Mouse (Mus musculus): Measurements from ENCODE around the gene Ptgfrn. TPM values are rescaled to one million over a fixed set of nuclear protein-coding genes. Genes with fewer than 3 reads are reported as not detected.

Gene Ptgfrn
- polyA plus RNA-seq, 1 experiment from 2014 or later = 160 TPM

DNA sequence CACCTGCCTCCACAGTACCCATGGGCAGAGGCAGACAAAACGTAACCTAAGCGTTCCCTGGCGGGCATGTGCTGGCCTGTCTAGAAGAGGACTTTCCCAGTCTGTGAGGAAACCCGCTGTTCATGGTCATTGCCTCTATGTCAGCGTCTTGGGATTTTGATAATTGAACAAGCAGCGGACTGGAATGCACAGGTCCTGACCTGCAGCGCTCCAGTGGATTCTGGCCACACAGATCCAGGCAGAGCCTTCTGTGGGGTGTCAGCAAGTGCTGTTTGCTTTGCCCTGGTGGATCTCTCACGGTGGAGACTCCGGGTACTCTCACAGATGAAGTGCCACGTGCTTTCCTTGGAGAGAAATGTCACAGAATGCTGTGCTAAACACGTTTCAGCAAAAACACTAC is 26.4 kb upstream of the Ptgfrn start:
- ChIA-PET CTCF (no interaction called here), POLR2A (interaction anchor here (1.2 kb wide), 1 partner anchor 25 kb away, joined by 3 read pairs; no protein-coding TSS in a partner anchor)
- TF ChIP-seq CTCF (IDR thresholded peaks at IDR 0.05) = no peak
- peak; percentile 96 for ATAC-seq
- H3K27me3 ChIP-seq = no peaks in the 10 kb centered on the region
- in situ Hi-C loops (cut with MboI; ENCODE audit: low pct_unique_long_range_greater_than_20kb) = no loop called here
- peak; percentile 98 for DNase-seq (ENCODE audit: low read depth, low spot score)

DNA sequence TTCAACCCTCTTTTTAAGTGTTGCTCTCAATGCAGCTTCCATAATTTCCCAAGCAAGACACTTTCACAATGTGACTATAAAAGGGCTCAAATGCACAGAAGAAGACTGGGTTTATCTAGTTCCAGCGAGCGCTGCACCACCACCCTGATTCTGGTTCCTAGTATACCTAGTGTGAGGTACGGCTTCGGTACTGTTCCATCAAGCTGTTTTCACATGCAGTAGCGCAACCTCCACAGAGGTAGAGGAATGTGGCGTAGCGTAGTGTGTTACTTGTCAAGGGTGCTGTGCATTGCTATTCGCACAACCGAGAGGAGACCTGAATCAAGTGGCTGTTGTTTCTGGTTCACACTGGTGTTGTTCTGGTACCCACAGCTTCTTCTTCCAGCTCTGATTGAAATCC is 24.8 kb upstream of the Ptgfrn start:
- CTCF ChIA-PET = interaction anchor here (0.8 kb wide), 1 partner anchor 367 kb away, joined by 3 read pairs; no protein-coding TSS in a partner anchor
- in situ Hi-C loops (cut with MboI; ENCODE audit: low pct_unique_long_range_greater_than_20kb) = no loop called here
- ATAC-seq = no peak
- no peaks in the 10 kb centered on the region for H3K27me3 ChIP-seq
- no peak for DNase-seq (ENCODE audit: low read depth, low spot score)
- TF ChIP-seq CTCF (IDR thresholded peaks at IDR 0.05) = no peak
- POLR2A ChIA-PET = no interaction called here

DNA sequence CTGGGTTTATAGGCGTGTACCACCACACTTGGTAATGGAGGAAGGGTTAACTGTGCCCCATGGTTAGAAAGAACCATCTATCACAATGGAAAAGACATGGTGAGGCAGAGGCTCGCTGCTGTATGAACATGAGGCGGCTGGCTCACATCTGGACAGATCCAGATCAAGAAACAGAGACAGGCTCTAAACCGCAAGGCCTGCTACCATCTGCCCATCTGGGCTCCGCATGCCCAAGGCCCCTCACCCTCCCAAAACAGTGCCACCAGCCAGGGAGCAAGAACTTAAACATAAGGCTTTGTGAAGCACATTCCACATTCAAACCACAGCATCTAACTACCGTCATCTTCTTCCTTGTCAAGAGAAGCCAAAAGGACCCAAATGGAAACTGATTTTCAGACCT is 22.9 kb upstream of the Ptgfrn start:
- TF ChIP-seq CTCF (IDR thresholded peaks at IDR 0.05) = no peak
- no peak for ATAC-seq
- H3K27me3 ChIP-seq = no peaks in the 10 kb centered on the region
- no peak for DNase-seq (ENCODE audit: low read depth, low spot score)
- POLR2A ChIA-PET = no interaction called here
- CTCF ChIA-PET = no interaction called here
- in situ Hi-C loops (cut with MboI; ENCODE audit: low pct_unique_long_range_greater_than_20kb) = no loop called here

DNA sequence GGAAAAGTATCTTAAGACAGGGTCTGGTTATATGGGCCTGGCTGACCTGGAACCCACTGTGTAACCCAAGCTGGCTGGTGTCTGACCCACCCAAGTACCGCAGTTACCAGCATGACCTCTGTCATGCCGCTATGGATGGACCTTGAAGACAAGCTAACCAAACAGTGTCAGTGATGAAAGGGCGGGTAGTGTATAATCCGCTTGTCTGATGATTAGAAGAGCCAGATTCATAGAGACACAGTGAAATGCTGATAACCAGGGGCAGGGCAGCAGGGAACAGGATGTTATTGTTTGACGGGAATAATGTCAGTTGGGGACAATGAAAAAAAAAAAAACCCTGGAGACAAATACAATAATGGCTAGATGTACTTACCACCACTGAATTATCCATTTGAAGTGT is 21.7 kb upstream of the Ptgfrn start:
- ChIA-PET CTCF (interaction anchor here (0.6 kb wide), 1 partner anchor 191 kb away, joined by 3 read pairs; no protein-coding TSS in a partner anchor), POLR2A (no interaction called here)
- ATAC-seq (no peak), DNase-seq (ENCODE audit: low read depth, low spot score) (no peak)
- no peak for TF ChIP-seq CTCF (IDR thresholded peaks at IDR 0.05)
- no peaks in the 10 kb centered on the region for H3K27me3 ChIP-seq
- in situ Hi-C loops (cut with MboI; ENCODE audit: low pct_unique_long_range_greater_than_20kb) = no loop called here

DNA sequence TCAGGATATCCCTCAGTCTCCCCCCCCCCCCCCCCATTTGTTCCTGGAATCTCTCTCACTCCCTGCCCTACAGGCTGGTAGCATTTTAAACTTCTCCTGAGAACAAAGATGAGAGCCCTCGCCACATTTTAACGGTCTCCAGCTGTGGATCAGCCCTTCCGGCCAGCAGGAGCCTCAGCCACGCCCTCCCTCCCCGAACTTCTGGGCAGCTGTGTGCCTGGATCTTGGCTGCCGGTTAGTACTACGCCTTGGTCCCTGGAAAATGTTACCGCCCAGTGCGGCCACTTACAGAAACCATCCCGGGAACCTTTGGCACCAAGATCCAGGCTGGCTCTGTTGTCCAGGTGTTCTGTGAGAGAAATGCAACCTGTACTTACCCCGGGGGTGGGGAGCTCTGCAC is 20.4 kb upstream of the Ptgfrn start:
- ATAC-seq (no peak), DNase-seq (ENCODE audit: low read depth, low spot score) (no peak)
- ChIA-PET CTCF (no interaction called here), POLR2A (no interaction called here)
- no peaks in the 10 kb centered on the region for H3K27me3 ChIP-seq
- no peak for TF ChIP-seq CTCF (IDR thresholded peaks at IDR 0.05)
- in situ Hi-C loops (cut with MboI; ENCODE audit: low pct_unique_long_range_greater_than_20kb) = no loop called here

DNA sequence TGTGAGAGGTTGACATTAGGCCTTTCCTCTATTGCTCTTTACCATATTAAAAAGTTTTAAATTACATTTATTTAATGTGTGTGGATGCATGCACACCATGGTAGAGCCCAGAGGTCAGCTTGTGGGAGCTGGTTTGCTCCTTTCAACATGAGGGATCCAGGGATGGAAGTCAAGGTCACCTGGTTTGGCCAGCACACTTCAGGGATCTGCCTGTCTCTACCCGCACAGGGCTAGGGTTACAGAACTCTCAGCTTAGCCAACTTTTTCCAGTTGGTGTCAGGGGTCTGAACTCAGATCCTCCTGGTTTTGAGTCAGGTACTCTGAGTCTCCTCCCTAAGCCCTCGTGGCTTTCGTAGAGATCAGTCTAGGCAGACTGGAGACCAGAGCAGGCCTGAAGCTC is 19.5 kb upstream of the Ptgfrn start:
- ChIA-PET CTCF (no interaction called here), POLR2A (no interaction called here)
- no peak for ATAC-seq
- H3K27me3 ChIP-seq = no peaks in the 10 kb centered on the region
- in situ Hi-C loops (cut with MboI; ENCODE audit: low pct_unique_long_range_greater_than_20kb) = no loop called here
- TF ChIP-seq CTCF (IDR thresholded peaks at IDR 0.05) = no peak
- DNase-seq (ENCODE audit: low read depth, low spot score) = no peak

DNA sequence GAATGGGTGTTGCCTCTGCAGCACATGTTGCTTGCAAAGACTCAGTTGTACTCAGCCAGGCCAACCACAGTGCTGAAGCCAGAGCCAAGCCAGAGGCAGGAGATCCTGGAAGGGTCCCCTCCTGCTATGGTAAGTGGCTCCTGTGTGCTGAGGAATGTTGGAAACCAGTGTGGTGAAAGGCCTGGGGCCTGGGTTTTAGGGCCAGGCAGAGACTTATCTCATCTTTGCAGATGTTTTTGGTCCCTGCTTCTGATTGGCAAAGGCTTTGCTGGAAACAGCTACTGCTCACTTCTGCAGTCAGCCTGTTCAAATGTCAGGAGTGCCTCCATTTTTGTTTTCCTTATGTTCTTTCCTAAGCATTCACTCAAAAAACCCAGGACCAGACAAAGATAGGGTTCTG is 19.0 kb upstream of the Ptgfrn start:
- no peaks in the 10 kb centered on the region for H3K27me3 ChIP-seq
- no peak for DNase-seq (ENCODE audit: low read depth, low spot score)
- no peak for ATAC-seq
- ChIA-PET CTCF (no interaction called here), POLR2A (no interaction called here)
- TF ChIP-seq CTCF (IDR thresholded peaks at IDR 0.05) = no peak
- in situ Hi-C loops (cut with MboI; ENCODE audit: low pct_unique_long_range_greater_than_20kb) = no loop called here

DNA sequence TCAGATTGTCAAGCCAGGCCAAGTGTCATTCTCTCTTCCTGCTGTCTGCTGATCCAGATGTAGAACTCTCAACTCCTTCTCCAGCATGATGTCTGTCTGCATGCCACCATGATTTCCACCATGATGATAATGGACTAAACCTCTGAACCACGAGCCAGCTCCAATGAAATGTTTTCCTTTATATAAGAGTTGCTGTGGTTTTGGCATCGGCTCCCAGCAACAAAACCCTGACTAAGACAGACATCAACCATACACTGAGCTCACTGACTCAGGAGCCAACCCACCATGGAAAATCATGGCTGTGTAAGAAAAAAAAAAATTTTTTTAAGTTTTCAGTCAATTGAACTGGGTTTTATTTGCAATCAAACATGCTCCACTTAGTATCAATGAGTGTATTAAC is 17.7 kb upstream of the Ptgfrn start:
- no peaks in the 10 kb centered on the region for H3K27me3 ChIP-seq
- in situ Hi-C loops (cut with MboI; ENCODE audit: low pct_unique_long_range_greater_than_20kb) = no loop called here
- no peak for TF ChIP-seq CTCF (IDR thresholded peaks at IDR 0.05)
- POLR2A ChIA-PET = no interaction called here
- no peak for DNase-seq (ENCODE audit: low read depth, low spot score)
- no peak for ATAC-seq
- CTCF ChIA-PET = interaction anchor here (1.0 kb wide), 1 partner anchor 73 kb away, joined by 3 read pairs; no protein-coding TSS in a partner anchor

DNA sequence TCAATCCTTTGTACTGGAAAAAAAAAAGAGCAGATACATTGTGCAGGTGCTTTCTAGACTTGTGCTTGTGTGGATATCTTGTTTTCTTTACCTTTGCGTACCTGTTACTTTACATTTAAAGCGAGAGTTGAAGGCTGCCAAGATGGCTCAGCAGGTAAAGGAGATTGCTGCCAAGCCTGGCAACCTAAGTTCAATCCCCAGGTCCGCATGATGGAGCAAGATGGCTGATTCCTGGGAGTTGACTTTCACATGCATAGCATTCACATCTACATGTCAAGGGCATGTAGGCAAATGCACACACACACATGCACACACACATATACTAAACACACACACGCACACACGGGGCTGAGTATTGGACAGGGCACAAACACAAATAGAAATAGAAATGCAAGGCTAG is 14.6 kb upstream of the Ptgfrn start:
- no peaks in the 10 kb centered on the region for H3K27me3 ChIP-seq
- TF ChIP-seq CTCF (IDR thresholded peaks at IDR 0.05) = no peak
- ChIA-PET POLR2A (no interaction called here), CTCF (no interaction called here)
- DNase-seq (ENCODE audit: low read depth, low spot score) (no peak), ATAC-seq (no peak)
- in situ Hi-C loops (cut with MboI; ENCODE audit: low pct_unique_long_range_greater_than_20kb) = no loop called here

DNA sequence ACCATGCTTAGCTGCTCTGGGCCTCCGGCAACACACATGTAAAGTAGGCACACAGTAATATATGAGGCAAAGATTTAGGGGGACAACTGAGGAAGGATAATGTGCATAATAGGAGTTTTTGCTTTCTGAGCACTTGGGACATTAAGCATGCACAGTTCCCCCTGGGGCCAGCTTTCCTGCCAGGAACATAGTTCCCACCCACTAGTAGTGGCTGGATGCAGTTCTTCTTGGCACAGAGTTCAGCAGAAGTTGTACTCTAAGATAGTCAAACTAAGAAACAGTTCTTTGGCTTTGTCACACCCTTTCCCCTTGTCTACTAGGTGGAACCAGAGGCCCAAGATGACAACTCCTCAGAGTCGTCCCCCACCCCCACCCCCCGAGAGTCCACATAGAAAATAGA is 12.4 kb upstream of the Ptgfrn start:
- H3K27me3 ChIP-seq = no peaks in the 10 kb centered on the region
- in situ Hi-C loops (cut with MboI; ENCODE audit: low pct_unique_long_range_greater_than_20kb) = no loop called here
- CTCF ChIA-PET = interaction anchor here (1.2 kb wide), 1 partner anchor 33 kb away, joined by 3 read pairs; no protein-coding TSS in a partner anchor
- DNase-seq (ENCODE audit: low read depth, low spot score) = no peak
- ATAC-seq = no peak
- no peak for TF ChIP-seq CTCF (IDR thresholded peaks at IDR 0.05)
- POLR2A ChIA-PET = no interaction called here

DNA sequence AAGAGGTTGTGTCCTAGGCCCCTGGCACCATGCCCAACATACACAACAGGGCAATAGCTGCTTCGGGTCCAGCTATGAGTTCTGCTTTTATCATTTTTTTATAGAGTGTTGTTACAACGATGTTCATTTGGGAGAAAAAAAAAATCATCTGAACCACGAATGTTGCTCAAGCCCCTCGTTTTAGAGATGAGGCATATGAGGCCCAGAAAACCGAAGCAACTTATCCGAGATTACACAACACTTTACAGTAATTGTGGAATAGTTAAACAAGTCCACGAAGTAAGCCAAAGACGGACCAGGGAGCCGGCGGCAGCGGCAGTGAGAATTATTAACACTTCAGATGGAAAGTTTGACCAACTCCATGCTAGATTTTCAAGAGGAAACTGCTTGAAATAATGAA is 7.7 kb upstream of the Ptgfrn start:
- no peak for ATAC-seq
- CTCF ChIA-PET = no interaction called here
- POLR2A ChIA-PET = no interaction called here
- in situ Hi-C loops (cut with MboI; ENCODE audit: low pct_unique_long_range_greater_than_20kb) = no loop called here
- no peaks in the 10 kb centered on the region for H3K27me3 ChIP-seq
- DNase-seq (ENCODE audit: low read depth, low spot score) = no peak
- no peak for TF ChIP-seq CTCF (IDR thresholded peaks at IDR 0.05)

DNA sequence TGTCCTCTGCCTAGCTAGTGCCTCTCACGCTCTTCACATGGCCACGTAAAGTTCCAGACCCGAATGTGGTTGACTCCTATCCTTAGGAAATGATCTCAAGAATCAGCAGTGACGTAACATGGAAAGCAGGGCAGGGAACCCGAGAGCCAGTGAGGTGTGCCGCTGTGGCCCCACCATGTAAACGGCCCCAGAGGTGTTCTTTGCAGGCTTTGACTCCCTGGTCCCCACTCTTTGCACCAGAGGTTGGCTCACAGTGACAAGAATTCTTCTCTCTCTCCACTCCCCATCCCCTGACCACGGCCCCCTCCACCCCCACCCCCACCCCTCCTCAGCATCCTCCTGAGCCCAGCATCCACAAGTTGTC is 7.3 kb upstream of the Ptgfrn start:
- ATAC-seq (no peak), DNase-seq (ENCODE audit: low read depth, low spot score) (no peak)
- no peaks in the 10 kb centered on the region for H3K27me3 ChIP-seq
- CTCF ChIA-PET = no interaction called here
- no peak for TF ChIP-seq CTCF (IDR thresholded peaks at IDR 0.05)
- POLR2A ChIA-PET = no interaction called here
- in situ Hi-C loops (cut with MboI; ENCODE audit: low pct_unique_long_range_greater_than_20kb) = no loop called here

All from Patski (cell line).